Mouse (Mus musculus) erythroblast, embryonic 14.5 days (primary cell): ENCODE data around the gene Nomo1.

Experiments
- GATA1 ChIP-seq: IDR thresholded peaks from 2 replicates; pipeline ENCODE4 v1.6.1; 2012; ENCODE audit warnings: low read length, inconsistent platforms, mixed read lengths
- TAL1 ChIP-seq: IDR thresholded peaks from 3 replicates; pipeline ENCODE4 v1.6.1; 2012; ENCODE audit warnings: low read length, inconsistent platforms, mixed read lengths

DNA sequence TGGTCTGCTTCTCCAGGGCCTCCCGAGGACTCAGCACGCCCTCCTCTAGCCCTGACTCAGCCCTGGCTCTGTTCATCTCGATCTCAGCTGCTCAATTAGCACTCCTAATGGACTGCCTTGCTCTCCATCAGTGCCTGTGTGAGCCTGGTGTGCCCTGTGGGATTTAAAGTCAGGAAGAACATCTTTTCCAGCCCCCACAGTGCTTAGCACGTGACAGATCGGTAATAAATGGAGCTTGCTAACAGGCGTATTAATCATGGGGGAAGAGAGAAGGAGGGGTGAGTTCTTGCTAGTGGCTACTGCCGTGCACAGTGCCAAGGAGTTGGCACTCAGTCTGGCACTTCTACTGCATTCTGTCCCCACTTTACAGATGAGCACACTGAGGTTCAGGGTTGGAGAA lies 94.7 kb downstream of the Nomo1 start:
- TF ChIP-seq TAL1: no peak
- TF ChIP-seq GATA1: no peak
